Mouse (Mus musculus) neural tube, embryonic 12.5 days (tissue): ENCODE measurements around the gene Filip1. TPM values are rescaled to one million over a fixed set of nuclear protein-coding genes. Genes with fewer than 3 reads are reported as not detected.

Experiments used
- ATAC-seq: fragments of 200-750 bp; cut with Nextera tagmentation; 2 replicates; pipeline ENCODE4 v1.8.0; 2017; ENCODE audit warnings: low read depth, mild to moderate bottlenecking, moderate TSS enrichment, moderate library complexity; ENCODE audit not compliant: low FRiP score
- H3K27ac ChIP-seq: fragments of 300-500 bp; sonication (generic); 2 replicates; pipeline ENCODE4 v1.5.1; 2016
- H3K27me3 ChIP-seq: fragments of 300-500 bp; sonication (generic); replicated peaks from 2 replicates; pipeline ENCODE4 v1.6.1; 2016; ENCODE audit warnings: mild to moderate bottlenecking
- H3K36me3 ChIP-seq: fragments of 300-500 bp; sonication (generic); 2 replicates; pipeline ENCODE4 v1.6.1; 2016; ENCODE audit warnings: mild to moderate bottlenecking
- H3K4me1 ChIP-seq: fragments of 300-500 bp; sonication (generic); 2 replicates; pipeline ENCODE4 v1.6.1; 2016
- H3K4me2 ChIP-seq: fragments of 300-500 bp; sonication (generic); replicated peaks from 2 replicates; pipeline ENCODE4 v1.6.1; 2016; ENCODE audit warnings: mild to moderate bottlenecking
- H3K4me3 ChIP-seq: fragments of 300-500 bp; sonication (generic); 2 replicates; pipeline ENCODE4 v1.5.1; 2016
- H3K9ac ChIP-seq: fragments of 300-500 bp; sonication (generic); 2 replicates; pipeline ENCODE4 v1.6.1; 2016; ENCODE audit warnings: mild to moderate bottlenecking
- H3K9me3 ChIP-seq: fragments of 300-500 bp; sonication (generic); 2 replicates; pipeline ENCODE4 v1.6.1; 2016; ENCODE audit warnings: mild to moderate bottlenecking
- WGBS: fragments of 180-500 bp; shearing (Covaris S2); methylation state at CpG from one replicate; pipeline ENCODE4 v1.1.7; 2016; 5-methylcytosine and 5-hydroxymethylcytosine counted together
- polyA plus RNA-seq: library from polyadenylated mRNA; unstranded; fragments of >200 nt; fragmentation: Nextera tagmentation; extraction: Ambion mirVana; gene quantifications from 2 replicates; pipeline ENCODE4 v1.2.1, GENCODE M21; 2016

Gene Filip1
- polyA plus RNA-seq, 1 experiment from 2014 or later = 3.5 TPM

GRCm38 (mm10) chr9:79960453-79960852 lies 52.2 kb downstream of the Filip1 start:
- Histone ChIP-seq H3K36me3 (no peaks in the 10 kb centered on the region), H3K9ac (no peak overlapping the region), H3K27me3 (no peaks in the 10 kb centered on the region), H3K27ac (no peak overlapping the region), H3K4me1 (no peaks in the 10 kb centered on the region), H3K4me3 (no peak overlapping the region), H3K4me2 (no peak overlapping the region), H3K9me3 (no peaks in the 10 kb centered on the region)
- 90% methylated on average over 6 of the region's 6 CpGs for whole genome bisulfite sequencing
- ATAC-seq = no peak

- Histone ChIP-seq H3K4me3 (no peak overlapping the region), H3K4me2 (no peak overlapping the region), H3K27ac (no peak overlapping the region), H3K9me3 (no peaks in the 10 kb centered on the region), H3K4me1 (no peaks in the 10 kb centered on the region), H3K27me3 (no peaks in the 10 kb centered on the region), H3K36me3 (no peaks in the 10 kb centered on the region), H3K9ac (no peak overlapping the region)
- no peak for ATAC-seq
- WGBS = 84% methylated on average over 3 of the region's 3 CpGs
These were observed 54.3 kb downstream of the Filip1 start for GRCm38 (mm10) chr9:79958395-79958794.

- Histone ChIP-seq H3K4me3 (no peak overlapping the region), H3K4me2 (no peak overlapping the region), H3K27me3 (no peaks in the 10 kb centered on the region), H3K9me3 (no peaks in the 10 kb centered on the region), H3K36me3 (no peaks in the 10 kb centered on the region), H3K4me1 (no peaks in the 10 kb centered on the region), H3K27ac (no peak overlapping the region), H3K9ac (no peak overlapping the region)
- ATAC-seq = no peak
- 84% methylated on average over 5 of the region's 5 CpGs for WGBS
These were observed 57.7 kb downstream of the Filip1 start for GRCm38 (mm10) chr9:79954944-79955343.

- H3K4me1 ChIP-seq = no peaks in the 10 kb centered on the region
- 71% methylated on average over 8 of the region's 8 CpGs for WGBS
These were observed 60.7 kb downstream of the Filip1 start for GRCm38 (mm10) chr9:79951984-79952383.

GRCm38 (mm10) chr9:79951339-79951738 lies 61.3 kb downstream of the Filip1 start:
- ATAC-seq = no peak

More at GRCm38 (mm10) chr9:79951984-79952383, 60.7 kb downstream of the Filip1 start:
- no peaks in the 10 kb centered on the region for H3K9me3 ChIP-seq
- no peak overlapping the region for H3K4me2 ChIP-seq
- no peak overlapping the region for H3K4me3 ChIP-seq
- no peak overlapping the region for H3K27ac ChIP-seq
- no peak overlapping the region for H3K9ac ChIP-seq
- no peak for ATAC-seq
- no peaks in the 10 kb centered on the region for H3K27me3 ChIP-seq
- no peaks in the 10 kb centered on the region for H3K36me3 ChIP-seq

GRCm38 (mm10) chr9:79950666-79951065 lies 62.0 kb downstream of the Filip1 start:
- Histone ChIP-seq H3K36me3 (no peaks in the 10 kb centered on the region), H3K27me3 (no peaks in the 10 kb centered on the region), H3K9me3 (no peaks in the 10 kb centered on the region), H3K9ac (no peak overlapping the region), H3K4me1 (no peaks in the 10 kb centered on the region), H3K4me3 (no peak overlapping the region), H3K27ac (no peak overlapping the region), H3K4me2 (no peak overlapping the region)
- ATAC-seq = no peak
- WGBS = 93% methylated on average over 5 of the region's 5 CpGs

More at GRCm38 (mm10) chr9:79951339-79951738, 61.3 kb downstream of the Filip1 start:
- Histone ChIP-seq H3K4me1 (no peaks in the 10 kb centered on the region), H3K4me3 (no peak overlapping the region), H3K27ac (no peak overlapping the region), H3K4me2 (no peak overlapping the region), H3K9me3 (no peaks in the 10 kb centered on the region), H3K27me3 (no peaks in the 10 kb centered on the region), H3K9ac (no peak overlapping the region), H3K36me3 (no peaks in the 10 kb centered on the region)
- 96% methylated on average over 5 of the region's 5 CpGs for WGBS

- Histone ChIP-seq H3K27me3 (no peaks in the 10 kb centered on the region), H3K27ac (no peak overlapping the region), H3K4me1 (no peaks in the 10 kb centered on the region), H3K36me3 (no peaks in the 10 kb centered on the region), H3K4me2 (no peak overlapping the region), H3K9me3 (no peaks in the 10 kb centered on the region), H3K9ac (no peak overlapping the region), H3K4me3 (no peak overlapping the region)
- no peak for ATAC-seq
- WGBS = 82% methylated on average over 6 of the region's 6 CpGs
These were observed 62.6 kb downstream of the Filip1 start for GRCm38 (mm10) chr9:79950038-79950437.

GRCm38 (mm10) chr9:79948376-79948775 lies 64.3 kb downstream of the Filip1 start:
- Histone ChIP-seq H3K9ac (no peak overlapping the region), H3K4me3 (no peak overlapping the region), H3K9me3 (no peaks in the 10 kb centered on the region), H3K36me3 (no peaks in the 10 kb centered on the region), H3K4me2 (no peak overlapping the region), H3K27ac (no peak overlapping the region), H3K27me3 (no peaks in the 10 kb centered on the region), H3K4me1 (no peaks in the 10 kb centered on the region)
- ATAC-seq = no peak
- WGBS = 59% methylated on average over 2 of the region's 2 CpGs

- no peak for ATAC-seq
- H3K36me3 ChIP-seq = no peaks in the 10 kb centered on the region
- H3K4me2 ChIP-seq = no peak overlapping the region
- no peaks in the 10 kb centered on the region for H3K9me3 ChIP-seq
- H3K27me3 ChIP-seq = no peaks in the 10 kb centered on the region
- 86% methylated on average over 2 of the region's 2 CpGs for WGBS
- no peak overlapping the region for H3K27ac ChIP-seq
- H3K9ac ChIP-seq = no peak overlapping the region
- H3K4me1 ChIP-seq = no peaks in the 10 kb centered on the region
- no peak overlapping the region for H3K4me3 ChIP-seq
These were observed 64.7 kb downstream of the Filip1 start for GRCm38 (mm10) chr9:79947973-79948372.

GRCm38 (mm10) chr9:79947414-79947813 lies 65.2 kb downstream of the Filip1 start:
- no peak overlapping the region for H3K9ac ChIP-seq
- 74% methylated on average over 3 of the region's 3 CpGs for WGBS
- no peaks in the 10 kb centered on the region for H3K36me3 ChIP-seq
- H3K4me1 ChIP-seq = no peaks in the 10 kb centered on the region
- no peak overlapping the region for H3K27ac ChIP-seq
- H3K4me3 ChIP-seq = no peak overlapping the region
- no peaks in the 10 kb centered on the region for H3K9me3 ChIP-seq
- no peak for ATAC-seq
- no peak overlapping the region for H3K4me2 ChIP-seq
- no peaks in the 10 kb centered on the region for H3K27me3 ChIP-seq

- H3K36me3 ChIP-seq = no peaks in the 10 kb centered on the region
- H3K9me3 ChIP-seq = no peaks in the 10 kb centered on the region
- no peaks in the 10 kb centered on the region for H3K27me3 ChIP-seq
- H3K4me3 ChIP-seq = no peak overlapping the region
- H3K9ac ChIP-seq = no peak overlapping the region
- H3K27ac ChIP-seq = no peak overlapping the region
- no peak overlapping the region for H3K4me2 ChIP-seq
- no peak for ATAC-seq
- no peaks in the 10 kb centered on the region for H3K4me1 ChIP-seq
- 89% methylated on average over 6 of the region's 6 CpGs for WGBS
These were observed 67.8 kb downstream of the Filip1 start for GRCm38 (mm10) chr9:79944872-79945271.

GRCm38 (mm10) chr9:79943986-79944385 lies 68.7 kb downstream of the Filip1 start:
- Histone ChIP-seq H3K27me3 (no peaks in the 10 kb centered on the region), H3K4me3 (no peak overlapping the region), H3K4me2 (no peak overlapping the region), H3K9me3 (no peaks in the 10 kb centered on the region), H3K4me1 (no peaks in the 10 kb centered on the region), H3K9ac (no peak overlapping the region), H3K36me3 (no peaks in the 10 kb centered on the region), H3K27ac (no peak overlapping the region)
- 65% methylated on average over 10 of the region's 10 CpGs for WGBS
- no peak for ATAC-seq

- H3K9me3 ChIP-seq = no peaks in the 10 kb centered on the region
- no peak overlapping the region for H3K9ac ChIP-seq
- H3K36me3 ChIP-seq = no peaks in the 10 kb centered on the region
- H3K4me3 ChIP-seq = no peak overlapping the region
- no peak for ATAC-seq
- no peaks in the 10 kb centered on the region for H3K4me1 ChIP-seq
- no peak overlapping the region for H3K4me2 ChIP-seq
- H3K27ac ChIP-seq = no peak overlapping the region
- no peaks in the 10 kb centered on the region for H3K27me3 ChIP-seq
- 84% methylated on average over 11 of the region's 11 CpGs for WGBS
These were observed 74.0 kb downstream of the Filip1 start for GRCm38 (mm10) chr9:79938416-79939206.
